8 mouse cellular contexts compared by ENCODE assay signal in genomic region chr5:136962966-136963540, GRCm38 (mm10). TPM values are rescaled to one million over a fixed set of nuclear protein-coding genes. Genes with fewer than 3 reads are reported as not detected.
DNase-seq lines count a peak whose midpoint lies in the region; ATAC-seq and TF ChIP-seq lines count a peak whose summit lies in the region.

No protein-coding gene starts in this region.

- no peak for ATAC-seq in heart, embryonic 12.5 days (ENCODE audit: insufficient number of reproducible peaks, low FRiP score)

- H3K4me2 ChIP-seq in heart, embryonic 12.5 days = peak overlapping the region; percentile 78

- in situ Hi-C loops in ES-E14 (cut with MboI; ENCODE audit: low sequenced_read_pairs in 2 of 2, unreplicated experiment in 2 of 2) = no loop called here

- no peaks in the 10 kb centered on the region for H3K27me3 ChIP-seq in heart, embryonic 12.5 days (replicated peaks)
- H3K27me3 ChIP-seq in hindbrain, embryonic 10.5 days (ENCODE audit: insufficient read depth, poor library complexity, severe bottlenecking) = no peaks in the 10 kb centered on the region
- no peaks in the 10 kb centered on the region for H3K27me3 ChIP-seq in midbrain, embryonic 10.5 days (ENCODE audit: low read depth, poor library complexity, severe bottlenecking)

- peak overlapping the region; percentile 83; the same call in 1 of the 2 replicates for H3K27ac ChIP-seq in heart, embryonic 12.5 days (ENCODE audit: poor library complexity, severe bottlenecking)
- H3K27ac ChIP-seq in ES-E14 (ENCODE audit: insufficient read depth, low read depth, low read length, poor library complexity, severe bottlenecking) = no peak overlapping the region; the same call in 1 of the 2 replicates
- H3K27ac ChIP-seq in hindbrain, embryonic 10.5 days = peak overlapping the region; percentile 94
- H3K27ac ChIP-seq in midbrain, embryonic 10.5 days (replicated peaks) = peak overlapping the region; percentile 92

- H3K9ac ChIP-seq in heart, embryonic 12.5 days = peak overlapping the region; percentile 76
- H3K9ac ChIP-seq in ES-E14 (ENCODE audit: insufficient read depth, low read depth, low read length, poor library complexity, severe bottlenecking) = peak overlapping the region; percentile 86; the same call in 1 of the 2 replicates

- no peak for DNase-seq in heart, adult 8-10 months (ENCODE audit: low spot score)
- DNase-seq in ES-E14 (ENCODE audit: low read depth, low spot score) = no peak
- no peak for DNase-seq in hindbrain, embryonic 10.5 days (ENCODE audit: low spot score)
- DNase-seq in midbrain, embryonic 10.5 days (ENCODE audit: low spot score) = no peak
- DNase-seq in testis, postnatal 14 days (ENCODE audit: low spot score) = no peak
- no peak for DNase-seq in adrenal gland, postnatal 4 days (ENCODE audit: low spot score in 2 of 2)
- no peak for DNase-seq in layer of hippocampus, postnatal 36 days

- H3K36me3 ChIP-seq in heart, embryonic 12.5 days = peaks cover 40% of the 10 kb centered on the region
- peaks cover 35% of the 10 kb centered on the region for H3K36me3 ChIP-seq in ES-E14 (ENCODE audit: control insufficient read depth, insufficient read depth, low read length, poor library complexity, severe bottlenecking)
- H3K36me3 ChIP-seq in hindbrain, embryonic 10.5 days = peaks cover 70% of the 10 kb centered on the region
- peaks cover 68% of the 10 kb centered on the region for H3K36me3 ChIP-seq in midbrain, embryonic 10.5 days

- no peaks in the 10 kb centered on the region for H3K9me3 ChIP-seq in heart, embryonic 12.5 days (replicated peaks)
- H3K9me3 ChIP-seq in ES-E14 (ENCODE audit: control insufficient read depth, insufficient read depth, low read depth, low read length) = no peaks in the 10 kb centered on the region
- no peaks in the 10 kb centered on the region for H3K9me3 ChIP-seq in hindbrain, embryonic 10.5 days
- H3K9me3 ChIP-seq in midbrain, embryonic 10.5 days (replicated peaks) = no peaks in the 10 kb centered on the region

- 73% methylated on average over 8 of the region's 8 CpGs for WGBS in heart, embryonic 12.5 days
- WGBS in hindbrain, embryonic 10.5 days = 74% methylated on average over 8 of the region's 8 CpGs
- WGBS in midbrain, embryonic 10.5 days = 77% methylated on average over 8 of the region's 8 CpGs

- H3K4me3 ChIP-seq in heart, embryonic 12.5 days = peak overlapping the region; percentile 68
- peak overlapping the region; percentile 83 to 94; a peak in 3 of 4 replicates for H3K4me3 ChIP-seq in ES-E14 (ENCODE audit: insufficient read depth in 1 of 2, low read depth in 1 of 2, low read length in 2 of 2, poor library complexity in 1 of 2, severe bottlenecking in 1 of 2)
- peak overlapping the region; percentile 75 for H3K4me3 ChIP-seq in hindbrain, embryonic 10.5 days
- H3K4me3 ChIP-seq in midbrain, embryonic 10.5 days = peak overlapping the region; percentile 68

- peaks cover 41% of the 10 kb centered on the region for H3K4me1 ChIP-seq in heart, embryonic 12.5 days (replicated peaks)
- peaks cover 7 to 31% of the 10 kb centered on the region in 2 experiments; a peak in 3 of 4 replicates for H3K4me1 ChIP-seq in ES-E14 (ENCODE audit: control insufficient read depth in 2 of 2, insufficient read depth in 2 of 2, low read length in 2 of 2, poor library complexity in 1 of 2)
- H3K4me1 ChIP-seq in hindbrain, embryonic 10.5 days (replicated peaks) = peaks cover 40% of the 10 kb centered on the region
- H3K4me1 ChIP-seq in midbrain, embryonic 10.5 days = peaks cover 25% of the 10 kb centered on the region

TF ChIP-seq in ES-E14, 5 proteins besides CTCF, POLR2A, EP300 and RAD21:
- no peak for TF ChIP-seq MAFK (IDR thresholded peaks at IDR 0.05; ENCODE audit: insufficient read depth, low read depth, low read length)
- no peak for TF ChIP-seq HCFC1 (IDR thresholded peaks at IDR 0.05; ENCODE audit: borderline replicate concordance, insufficient read depth, low read length)
- TF ChIP-seq ZNF384 (IDR thresholded peaks at IDR 0.05; ENCODE audit: low read depth, low read length) = no peak
- TF ChIP-seq ZC3H11A (IDR thresholded peaks at IDR 0.05; ENCODE audit: borderline replicate concordance, low read depth, low read length) = no peak
- no peak for TF ChIP-seq CHD2 (IDR thresholded peaks at IDR 0.05; ENCODE audit: low read depth, low read length)
TF ChIP-seq in ES-E14: peak in this region for 0.

RNA-seq across cellular contexts. Expression of gene Cldn15, which starts 3.4 kb away (rescaled TPM):
- 1.9 and 2.1 TPM in 2 replicates for polyA plus RNA-seq in heart, embryonic 12.5 days (2016; fragmentation: Nextera tagmentation; extraction: Ambion mirVana)
- total RNA-seq in heart, adult 8-10 months (2022) = 1 to 10 TPM; 5.1 to 8.7 (median 8.0) TPM
- total RNA-seq in ES-E14 (2012; rRNA removed) = 0.94 and 1.4 TPM in 2 replicates
- polyA plus RNA-seq in hindbrain, embryonic 10.5 days (2016; fragmentation: Nextera tagmentation; extraction: Ambion mirVana) = 0.09 and 0.38 TPM in 2 replicates
- 0.15 and 0.55 TPM in 2 replicates for polyA plus RNA-seq in midbrain, embryonic 10.5 days (2016; fragmentation: Nextera tagmentation; extraction: Ambion mirVana)
- total RNA-seq in adrenal gland, postnatal 4 days (2021) = 10 to 100 TPM; 11.1 to 13.4 TPM
- under 1 TPM in 1 of 2 experiments, not detected in 1; 0.20 TPM for total RNA-seq in layer of hippocampus, postnatal 36 days (2021)

RNA-seq across cellular contexts. Expression of gene Fis1, which starts 10.0 kb away (rescaled TPM):
- polyA plus RNA-seq in heart, embryonic 12.5 days (2016; fragmentation: Nextera tagmentation; extraction: Ambion mirVana) = 245 and 251 TPM in 2 replicates
- total RNA-seq in heart, adult 8-10 months (2022) = 100 to 1,000 TPM; 192 to 210 (median 197) TPM
- 106 and 114 TPM in 2 replicates for total RNA-seq in ES-E14 (2012; rRNA removed)
- polyA plus RNA-seq in hindbrain, embryonic 10.5 days (2016; fragmentation: Nextera tagmentation; extraction: Ambion mirVana) = 294 and 365 TPM in 2 replicates
- polyA plus RNA-seq in midbrain, embryonic 10.5 days (2016; fragmentation: Nextera tagmentation; extraction: Ambion mirVana) = 271 and 306 TPM in 2 replicates
- 100 to 1,000 TPM; 211 to 213 TPM for total RNA-seq in adrenal gland, postnatal 4 days (2021)
- total RNA-seq in layer of hippocampus, postnatal 36 days (2021) = 100 to 1,000 TPM; 222 to 225 TPM

RNA-seq across cellular contexts. Expression of gene Plod3, which starts 23.8 kb away (rescaled TPM):
- 42.7 and 48.6 TPM in 2 replicates for polyA plus RNA-seq in heart, embryonic 12.5 days (2016; fragmentation: Nextera tagmentation; extraction: Ambion mirVana)
- total RNA-seq in heart, adult 8-10 months (2022) = 10 to 100 TPM; 28.8 to 35.8 (median 34.9) TPM
- total RNA-seq in ES-E14 (2012; rRNA removed) = 155 and 201 TPM in 2 replicates
- 40.6 and 43.3 TPM in 2 replicates for polyA plus RNA-seq in hindbrain, embryonic 10.5 days (2016; fragmentation: Nextera tagmentation; extraction: Ambion mirVana)
- 40.8 and 43.2 TPM in 2 replicates for polyA plus RNA-seq in midbrain, embryonic 10.5 days (2016; fragmentation: Nextera tagmentation; extraction: Ambion mirVana)
- total RNA-seq in adrenal gland, postnatal 4 days (2021) = 10 to 100 TPM; 60.4 to 64.7 TPM
- 10 to 100 TPM; 39.2 to 41.0 TPM for total RNA-seq in layer of hippocampus, postnatal 36 days (2021)

RNA-seq across cellular contexts. Expression of gene Znhit1, which starts 24.8 kb away (rescaled TPM):
- 74.4 and 78.1 TPM in 2 replicates for polyA plus RNA-seq in heart, embryonic 12.5 days (2016; fragmentation: Nextera tagmentation; extraction: Ambion mirVana)
- total RNA-seq in heart, adult 8-10 months (2022) = 10 to 100 TPM; 65.8 to 76.4 (median 71.6) TPM
- total RNA-seq in ES-E14 (2012; rRNA removed) = 41.2 and 46.0 TPM in 2 replicates
- 108 and 113 TPM in 2 replicates for polyA plus RNA-seq in hindbrain, embryonic 10.5 days (2016; fragmentation: Nextera tagmentation; extraction: Ambion mirVana)
- polyA plus RNA-seq in midbrain, embryonic 10.5 days (2016; fragmentation: Nextera tagmentation; extraction: Ambion mirVana) = 102 and 105 TPM in 2 replicates
- 10 to 100 TPM; 57.4 to 60.6 TPM for total RNA-seq in adrenal gland, postnatal 4 days (2021)
- total RNA-seq in layer of hippocampus, postnatal 36 days (2021) = 10 to 100 TPM; 82.4 to 85.2 TPM

RNA-seq across cellular contexts. Expression of gene Ift22, which starts 55.1 kb away (rescaled TPM):
- polyA plus RNA-seq in heart, embryonic 12.5 days (2016; fragmentation: Nextera tagmentation; extraction: Ambion mirVana) = 36.9 and 40.9 TPM in 2 replicates
- total RNA-seq in heart, adult 8-10 months (2022) = 10 to 100 TPM in 2 of 4 experiments, 1 to 10 TPM in 2; 8.7 to 14.6 (median 10.3) TPM
- total RNA-seq in ES-E14 (2012; rRNA removed) = 15.9 and 18.3 TPM in 2 replicates
- polyA plus RNA-seq in hindbrain, embryonic 10.5 days (2016; fragmentation: Nextera tagmentation; extraction: Ambion mirVana) = 106 and 124 TPM in 2 replicates
- polyA plus RNA-seq in midbrain, embryonic 10.5 days (2016; fragmentation: Nextera tagmentation; extraction: Ambion mirVana) = 104 and 114 TPM in 2 replicates
- total RNA-seq in adrenal gland, postnatal 4 days (2021) = 10 to 100 TPM; 33.6 to 38.2 TPM
- total RNA-seq in layer of hippocampus, postnatal 36 days (2021) = 10 to 100 TPM; 87.2 to 94.7 TPM
